Mouse (Mus musculus) layer of hippocampus, adult 2 months (tissue): Measurements from ENCODE around the gene Lpgat1. TPM values are rescaled to one million over a fixed set of nuclear protein-coding genes. Genes with fewer than 3 reads are reported as not detected.

ENCODE experiments used
- DNase-seq, 2 experiments: peaks; one replicate each; pipeline ENCODE4 v3.0.0; 2022; ENCODE audit warnings: low spot score in 2 of 2
- H3K27ac ChIP-seq: fragments of 200-600 bp; 2 replicates; pipeline ENCODE4 v1.8.1; 2022
- H3K4me3 ChIP-seq: fragments of 200-600 bp; 2 replicates; pipeline ENCODE4 v1.8.1; 2022; ENCODE audit warnings: mild to moderate bottlenecking
- CTCF ChIP-seq: fragments of 200-600 bp; conservative IDR thresholded peaks from 2 replicates; pipeline ENCODE4 v1.8.1; 2022; ENCODE audit warnings: antibody characterized with exemption, mild to moderate bottlenecking, moderate library complexity
- long read RNA-seq, 2 experiments: library from polyadenylated mRNA; stranded (forward); transcript quantifications; one replicate each; pipeline ENCODE4 v2.0.0; 2021; ENCODE audit warnings: borderline mapping rate in 2 of 2
- total RNA-seq, 2 experiments: library from RNA; stranded (reverse); gene quantifications; 2 replicates each; pipeline ENCODE4 v1.2.3; 2021

The Lpgat1 gene
- 100 to 1,000 TPM; 128 to 129 TPM for total RNA-seq
- long read RNA-seq, experiment 1, full-length matches to known transcripts, result 7 of 31 reads
- long read RNA-seq, experiment 1, partial matches to known transcripts, result 24 of 31 reads
- long read RNA-seq, experiment 1, other reads (novel, unspliced or antisense), result 0 of 31 reads
- long read RNA-seq, experiment 2, full-length matches to known transcripts, result 13 of 61 reads
- long read RNA-seq, experiment 2, partial matches to known transcripts, result 44 of 61 reads
- long read RNA-seq, experiment 2, other reads (novel, unspliced or antisense), result 4 of 61 reads

- H3K4me3 ChIP-seq, result peak within 1 kb of the TSS; percentile 64
- peak; percentile 29 to 53 for DNase-seq
- TF ChIP-seq CTCF, result peak; percentile 47
- peak within 1 kb of the TSS; percentile 97 for H3K27ac ChIP-seq
Measured at GRCm38 (mm10) chr1:191717601-191718498, at the start of gene Lpgat1. Gene Lpgat1 (plus strand): TSS chr1:191717834.

GRCm38 (mm10) chr1:191668030-191668429 is 49.6 kb upstream of the Lpgat1 start:
- no peak overlapping the region for H3K4me3 ChIP-seq
- TF ChIP-seq CTCF, result no peak
- no peak for DNase-seq
- H3K27ac ChIP-seq, result no peak overlapping the region

- Histone ChIP-seq H3K4me3 (no peak overlapping the region), H3K27ac (no peak overlapping the region)
- DNase-seq, result no peak
- no peak for TF ChIP-seq CTCF
Measured at GRCm38 (mm10) chr1:191674071-191674470, 43.6 kb upstream of the Lpgat1 start.

DNA sequence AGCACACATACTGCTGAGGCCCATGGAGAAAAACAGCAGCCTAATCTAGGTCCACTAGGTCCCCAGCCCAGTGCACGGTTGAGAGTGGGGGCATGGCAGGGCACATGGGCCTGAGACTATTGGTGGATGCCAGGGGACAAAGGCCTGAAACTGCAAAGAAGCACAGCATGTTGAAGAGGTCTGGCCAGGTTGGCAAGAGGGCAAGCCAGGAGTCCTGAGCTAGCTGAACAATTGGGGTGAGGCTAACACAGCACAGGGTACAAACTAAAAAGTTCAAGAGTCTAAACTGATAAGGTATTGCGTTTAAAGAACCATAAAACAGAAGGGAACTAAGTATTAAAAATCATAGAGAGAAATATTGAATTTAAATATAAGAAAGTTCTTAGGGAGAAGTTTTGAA is 36.0 kb upstream of the Lpgat1 start:
- TF ChIP-seq CTCF, result no peak
- H3K27ac ChIP-seq, result no peak overlapping the region
- DNase-seq, result no peak
- no peak overlapping the region for H3K4me3 ChIP-seq

- Histone ChIP-seq H3K27ac (no peak overlapping the region), H3K4me3 (no peak overlapping the region)
- no peak for TF ChIP-seq CTCF
- no peak for DNase-seq
Measured at GRCm38 (mm10) chr1:191687531-191687930, 30.1 kb upstream of the Lpgat1 start.

DNA sequence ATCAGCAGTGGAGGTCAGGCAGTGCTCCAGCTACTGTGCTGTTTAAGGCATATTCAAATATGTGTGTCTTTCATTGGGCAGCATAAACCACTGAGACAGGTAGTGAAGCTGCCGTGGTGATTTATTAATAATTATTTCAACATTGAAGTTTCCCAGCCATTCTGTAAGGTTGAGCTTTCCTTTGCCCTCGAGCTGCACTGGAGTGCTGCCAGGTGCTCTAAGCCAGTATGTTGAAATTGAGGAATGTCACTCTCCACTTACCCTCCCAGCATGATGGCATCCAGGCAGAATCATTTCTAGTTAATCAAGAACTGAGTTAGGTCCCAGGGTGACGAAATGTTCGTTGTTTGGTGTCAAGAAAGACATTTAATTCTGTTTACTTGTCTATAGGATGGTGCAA is 24.4 kb upstream of the Lpgat1 start:
- no peak for DNase-seq
- H3K4me3 ChIP-seq, result no peak overlapping the region
- no peak for TF ChIP-seq CTCF
- H3K27ac ChIP-seq, result no peak overlapping the region

GRCm38 (mm10) chr1:191698253-191698795 is 19.3 kb upstream of the Lpgat1 start:
- no peak for DNase-seq
- TF ChIP-seq CTCF, result no peak
- H3K27ac ChIP-seq, result no peak overlapping the region
- no peak overlapping the region for H3K4me3 ChIP-seq

DNA sequence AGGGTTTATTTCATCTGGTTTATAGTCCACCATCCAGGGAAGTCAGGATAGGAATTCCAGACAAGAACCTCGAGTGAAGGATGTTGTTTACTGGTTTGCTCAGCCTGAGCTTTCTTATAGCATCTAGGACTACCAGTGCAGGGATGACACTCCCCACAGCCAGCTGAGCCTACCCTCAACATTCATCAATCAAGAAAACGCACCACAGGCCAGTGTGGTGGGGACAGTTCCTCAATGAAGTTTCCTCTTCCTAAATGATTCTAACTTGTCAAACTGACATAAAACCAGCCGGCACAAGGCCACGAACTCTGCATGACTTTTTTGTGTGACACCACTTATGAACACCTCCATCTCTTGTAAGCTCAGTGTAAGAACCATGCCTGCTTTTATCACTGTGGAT is 13.1 kb upstream of the Lpgat1 start:
- no peak for DNase-seq
- Histone ChIP-seq H3K4me3 (no peak overlapping the region), H3K27ac (no peak overlapping the region)
- no peak for TF ChIP-seq CTCF

- Histone ChIP-seq H3K27ac (no peak overlapping the region), H3K4me3 (no peak overlapping the region)
- no peak for TF ChIP-seq CTCF
- DNase-seq, result no peak
Measured at GRCm38 (mm10) chr1:191706541-191707078, 11.0 kb upstream of the Lpgat1 start.

DNA sequence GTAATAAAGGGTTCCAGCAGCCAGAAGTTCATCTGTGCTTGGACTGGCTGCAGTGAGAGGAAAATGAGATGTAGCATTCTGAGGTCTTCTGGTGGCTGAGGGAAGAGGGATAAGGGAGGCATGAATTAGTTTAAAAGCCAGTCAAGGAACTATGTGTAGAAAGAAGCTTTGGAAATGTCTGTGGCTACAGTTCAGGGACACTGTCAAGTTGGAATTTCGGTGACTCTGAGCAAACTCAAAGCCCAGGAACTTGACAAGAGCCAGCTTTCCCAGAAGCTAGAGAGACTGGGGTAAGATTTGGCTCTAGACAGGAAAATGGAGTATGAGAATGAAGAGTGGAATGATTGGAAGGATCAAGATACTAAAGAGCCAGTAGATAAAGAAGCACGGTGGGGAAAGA is 7.8 kb upstream of the Lpgat1 start:
- no peak for DNase-seq
- no peak for TF ChIP-seq CTCF
- Histone ChIP-seq H3K27ac (no peak overlapping the region), H3K4me3 (no peak overlapping the region)

DNA sequence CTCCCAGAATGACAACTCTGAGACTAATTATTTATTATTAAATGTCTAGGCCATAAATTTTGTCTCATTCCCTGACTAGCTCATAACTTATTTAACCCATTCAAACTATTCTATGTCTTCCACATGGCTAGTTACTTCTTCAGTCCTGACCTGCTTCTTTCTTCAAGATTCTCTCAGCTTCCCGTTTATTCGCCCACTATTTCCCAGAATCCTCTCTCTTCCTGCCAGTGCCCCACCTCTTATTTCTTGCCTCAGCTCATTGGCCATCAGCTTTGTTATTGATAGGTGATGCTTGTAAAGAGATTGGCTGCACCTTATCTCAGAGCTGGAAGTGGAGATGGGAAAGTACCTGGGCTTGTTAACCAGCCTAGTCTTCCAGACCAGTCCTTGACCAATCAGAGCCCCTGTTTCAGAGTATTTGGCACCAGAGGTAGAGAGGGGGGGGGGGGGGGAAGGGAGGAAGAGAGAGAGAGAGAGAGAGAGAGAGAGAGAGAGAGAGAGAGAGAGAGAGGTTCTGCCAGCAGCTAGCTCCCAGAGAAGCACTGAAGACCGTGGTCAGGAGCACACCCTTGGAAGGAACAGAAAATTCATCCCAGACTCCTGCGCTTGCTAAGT is 5.3 kb upstream of the Lpgat1 start:
- TF ChIP-seq CTCF, result no peak
- no peak for DNase-seq

DNA sequence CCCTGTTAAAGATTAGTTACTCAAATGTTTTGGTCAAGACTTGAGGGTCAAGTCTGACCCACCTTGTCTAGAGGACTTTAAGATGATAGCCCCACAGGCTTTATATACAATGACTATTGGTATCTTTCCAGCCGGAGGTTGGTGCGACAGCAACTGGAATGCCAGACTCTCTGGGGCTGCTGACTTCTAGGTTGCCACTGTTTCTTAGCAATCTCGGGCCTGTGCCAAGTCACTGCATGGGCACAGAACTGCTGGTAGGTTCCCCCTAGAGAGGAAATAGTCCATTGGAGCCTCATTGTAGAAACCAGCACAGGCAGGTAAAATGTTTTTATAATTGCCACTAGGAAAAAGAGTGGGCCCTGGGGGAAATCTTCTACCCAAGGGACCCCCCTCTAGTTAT is 3.8 kb upstream of the Lpgat1 start:
- no peak for DNase-seq
- no peak overlapping the region for H3K27ac ChIP-seq
- no peak for TF ChIP-seq CTCF
- no peak overlapping the region for H3K4me3 ChIP-seq

More for the DNA sequence above, 5.3 kb upstream of the Lpgat1 start:
- no peak overlapping the region for H3K27ac ChIP-seq
- H3K4me3 ChIP-seq, result no peak overlapping the region

DNA sequence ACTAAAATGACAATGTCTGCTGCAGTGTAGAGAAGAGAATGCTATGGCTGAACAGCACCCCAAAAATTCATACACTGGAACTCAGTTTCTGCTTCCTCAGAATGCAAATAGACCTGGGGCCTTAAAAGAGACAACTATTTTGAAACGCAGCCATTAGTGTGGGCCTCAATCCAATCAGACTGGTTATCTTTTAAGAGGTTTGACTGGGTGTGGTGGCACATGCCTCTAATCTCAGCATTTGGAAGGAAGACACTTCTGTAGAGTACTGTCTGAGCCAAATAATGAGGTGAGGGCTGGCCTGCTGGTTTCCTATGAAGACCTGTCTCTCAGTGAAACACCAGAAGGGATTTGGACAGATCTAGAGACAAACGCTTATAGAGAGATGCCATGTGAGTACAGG is 2.5 kb upstream of the Lpgat1 start:
- no peak for TF ChIP-seq CTCF
- DNase-seq, result no peak
- no peak overlapping the region for H3K4me3 ChIP-seq
- H3K27ac ChIP-seq, result no peak overlapping the region
